Mouse (Mus musculus) heart, adult 2 months (tissue): Measurements from ENCODE around the gene Prrg4.

Source experiments
- CTCF ChIP-seq: fragments of 200-600 bp; IDR thresholded peaks from 2 replicates; pipeline ENCODE4 v1.8.1; 2022; ENCODE audit warnings: antibody characterized with exemption, mild to moderate bottlenecking, moderate library complexity
- EP300 ChIP-seq: fragments of 200-500 bp; IDR thresholded peaks from 2 replicates; pipeline ENCODE4 v1.6.1; 2011; ENCODE audit warnings: low read depth, low read length, control low read depth; ENCODE audit not compliant: insufficient read depth

DNA sequence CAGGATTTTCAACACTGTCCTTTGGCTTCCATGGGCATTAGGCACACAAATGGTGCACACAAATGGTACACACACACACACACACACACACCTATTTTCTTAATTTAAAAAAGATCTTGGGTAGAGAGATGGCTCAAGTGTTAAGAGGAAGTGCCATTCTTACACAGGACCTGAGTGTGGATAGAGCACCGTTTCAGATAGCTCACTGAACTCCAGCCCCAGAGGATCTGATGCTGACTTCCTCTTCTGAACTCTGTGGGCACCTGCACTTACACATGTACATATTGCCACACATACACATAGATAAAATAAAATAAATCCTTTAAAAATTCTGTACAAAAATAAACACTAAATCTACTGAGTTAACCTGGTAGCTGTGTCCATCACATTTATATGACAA is 44.2 kb downstream of the Prrg4 start:
- TF ChIP-seq EP300 (no peak), CTCF (no peak)
